Mouse (Mus musculus) neural tube, embryonic 11.5 days (tissue): ENCODE data around the gene Cerkl. TPM values are rescaled to one million over a fixed set of nuclear protein-coding genes. Genes with fewer than 3 reads are reported as not detected.

Experiments
- ATAC-seq: fragments of 200-750 bp; cut with Nextera tagmentation; 2 replicates; pipeline ENCODE4 v1.8.0; 2017; ENCODE audit warnings: moderate number of reproducible peaks, mild to moderate bottlenecking, moderate TSS enrichment, moderate library complexity; ENCODE audit not compliant: insufficient read depth, low FRiP score, low TSS enrichment
- DNase-seq: peaks from one replicate; pipeline ENCODE4 v3.0.0-alpha.2; 2015; ENCODE audit warnings: low spot score
- H3K27ac ChIP-seq: fragments of 300-500 bp; sonication (generic); 2 replicates; pipeline ENCODE4 v1.5.1; 2014; ENCODE audit warnings: low read depth, mild to moderate bottlenecking, low read length
- H3K27me3 ChIP-seq: fragments of 300-500 bp; sonication (generic); 2 replicates; pipeline ENCODE4 v1.6.1; 2014; ENCODE audit warnings: mild to moderate bottlenecking, low read length, mixed read lengths; ENCODE audit not compliant: control insufficient read depth, insufficient read depth
- H3K36me3 ChIP-seq: fragments of 300-500 bp; sonication (generic); 2 replicates; pipeline ENCODE4 v1.6.1; 2014; ENCODE audit warnings: mild to moderate bottlenecking, low read length, moderate library complexity, mixed read lengths; ENCODE audit not compliant: control insufficient read depth, insufficient read depth
- H3K4me1 ChIP-seq: fragments of 300-500 bp; sonication (generic); 2 replicates; pipeline ENCODE4 v1.6.1; 2014; ENCODE audit warnings: low read length, mixed read lengths; ENCODE audit not compliant: control insufficient read depth, insufficient read depth
- H3K4me2 ChIP-seq: fragments of 300-500 bp; sonication (generic); 2 replicates; pipeline ENCODE4 v1.6.1; 2014; ENCODE audit warnings: low read depth, mild to moderate bottlenecking, moderate library complexity
- H3K4me3 ChIP-seq: fragments of 300-500 bp; sonication (generic); 2 replicates; pipeline ENCODE4 v1.5.1; 2014; ENCODE audit warnings: low read depth, low read length
- H3K9ac ChIP-seq: fragments of 300-500 bp; sonication (generic); 2 replicates; pipeline ENCODE4 v1.6.1; 2014; ENCODE audit warnings: mild to moderate bottlenecking, low read length
- H3K9me3 ChIP-seq: fragments of 300-500 bp; sonication (generic); 2 replicates; pipeline ENCODE4 v1.6.1; 2016; ENCODE audit warnings: low read length; ENCODE audit not compliant: control insufficient read depth
- WGBS: fragments of 180-500 bp; shearing (Covaris S2); extraction: QIAGEN DNeasy Blood & Tissue Kit; methylation state at CpG from one replicate; pipeline ENCODE4 v1.1.7; 2014; 5-methylcytosine and 5-hydroxymethylcytosine counted together
- polyA plus RNA-seq: library from polyadenylated mRNA; unstranded; fragments of >200 nt; fragmentation: Nextera tagmentation; extraction: Ambion mirVana; gene quantifications from 2 replicates; pipeline ENCODE4 v1.2.1, GENCODE M21; 2014

Gene Cerkl
- polyA plus RNA-seq, 1 experiment from 2014 or later, result 6.2 TPM

- no peak overlapping the region for H3K9ac ChIP-seq
- H3K36me3 ChIP-seq, result no peaks in the 10 kb centered on the region
- no peak overlapping the region for H3K4me3 ChIP-seq
- no peak for DNase-seq
- 87% methylated on average over 3 of the region's 3 CpGs for WGBS
- no peaks in the 10 kb centered on the region for H3K27me3 ChIP-seq
- no peak overlapping the region for H3K4me2 ChIP-seq
- no peak for ATAC-seq
- no peaks in the 10 kb centered on the region for H3K9me3 ChIP-seq
- no peaks in the 10 kb centered on the region for H3K4me1 ChIP-seq
- H3K27ac ChIP-seq, result no peak overlapping the region
Observed at GRCm38 (mm10) chr2:79357835-79358234, 98.8 kb downstream of the Cerkl start.

DNA sequence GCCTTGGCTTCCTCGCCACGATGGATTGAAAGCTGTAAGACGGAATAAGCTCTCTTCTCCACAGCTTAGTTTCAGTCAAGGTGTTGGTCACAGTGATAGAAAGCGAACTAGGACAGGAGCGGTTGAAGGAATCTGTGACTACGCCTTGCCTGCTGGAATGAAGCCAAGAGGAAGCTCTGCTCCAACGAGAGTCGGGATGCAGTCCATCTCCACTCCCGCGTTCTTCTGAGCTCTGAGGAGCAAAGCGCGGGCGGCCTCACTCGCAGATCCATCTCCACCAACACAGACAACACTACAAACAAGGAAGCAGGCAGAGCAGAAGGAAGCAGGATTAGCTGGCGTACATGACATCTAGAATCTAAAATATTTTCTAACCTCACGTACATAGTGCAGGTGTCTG is 101.8 kb downstream of the Cerkl start:
- DNase-seq, result no peak
- Histone ChIP-seq H3K36me3 (no peaks in the 10 kb centered on the region), H3K4me1 (no peaks in the 10 kb centered on the region), H3K27me3 (no peaks in the 10 kb centered on the region), H3K27ac (no peak overlapping the region), H3K9me3 (no peaks in the 10 kb centered on the region), H3K9ac (no peak overlapping the region), H3K4me2 (no peak overlapping the region), H3K4me3 (no peak overlapping the region)
- no peak for ATAC-seq
- WGBS, result 94% methylated on average over 16 of the region's 16 CpGs

GRCm38 (mm10) chr2:79352100-79352802 is 104.3 kb downstream of the Cerkl start:
- no peak for ATAC-seq
- Histone ChIP-seq H3K4me2 (no peak overlapping the region), H3K4me3 (no peak overlapping the region), H3K9me3 (no peaks in the 10 kb centered on the region), H3K27me3 (no peaks in the 10 kb centered on the region), H3K36me3 (no peaks in the 10 kb centered on the region), H3K9ac (no peak overlapping the region), H3K27ac (no peak overlapping the region), H3K4me1 (no peaks in the 10 kb centered on the region)
- whole genome bisulfite sequencing, result 76% methylated on average over 4 of the region's 4 CpGs
- no peak for DNase-seq

DNA sequence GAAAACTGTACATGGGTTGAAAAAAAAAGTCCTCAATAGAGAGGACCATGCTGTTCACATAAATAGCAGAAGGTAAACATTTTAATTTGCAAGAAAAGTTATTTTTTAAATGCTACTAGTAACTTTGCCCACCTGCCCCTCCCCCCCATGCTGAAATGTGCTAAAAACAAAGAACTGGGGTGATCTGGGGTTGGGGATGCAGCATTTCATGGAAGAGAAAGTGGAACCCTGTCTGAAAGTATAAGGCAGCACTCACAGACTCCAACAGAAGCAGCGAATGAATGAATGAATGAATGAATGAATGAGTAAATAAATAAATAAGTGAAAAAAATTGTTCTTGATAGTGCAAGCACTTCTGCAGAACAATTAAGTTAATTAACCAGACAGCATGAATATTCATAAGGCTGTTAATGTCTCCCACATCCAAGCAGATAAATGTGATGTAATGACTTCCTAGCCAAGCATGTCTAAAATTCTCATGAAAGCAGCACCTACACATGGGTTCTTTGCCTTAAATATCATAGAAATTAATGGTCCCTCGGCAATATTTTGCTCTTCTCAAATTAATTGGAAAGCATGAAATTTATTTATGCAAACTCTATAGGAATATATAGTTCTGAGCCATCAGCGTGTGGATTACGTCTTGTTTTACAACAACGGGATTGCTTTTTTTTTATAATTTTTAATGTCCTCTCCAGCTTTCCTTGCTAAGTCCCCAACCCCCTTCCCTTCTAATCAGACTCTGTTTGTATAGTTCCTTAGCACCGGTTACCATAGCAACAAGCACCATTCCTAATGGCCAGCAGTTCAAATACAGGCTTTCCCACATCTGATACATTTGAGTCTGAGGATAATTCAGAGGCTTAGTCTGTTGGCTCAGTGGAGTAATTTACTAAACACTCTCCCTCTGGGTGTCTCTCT is 105.1 kb downstream of the Cerkl start:
- 79% methylated on average over 6 of the region's 6 CpGs for WGBS
- H3K36me3 ChIP-seq, result no peaks in the 10 kb centered on the region
- H3K4me2 ChIP-seq, result no peak overlapping the region
- H3K27ac ChIP-seq, result no peak overlapping the region
- H3K9me3 ChIP-seq, result no peaks in the 10 kb centered on the region
- no peak for DNase-seq
- H3K4me3 ChIP-seq, result no peak overlapping the region
- no peaks in the 10 kb centered on the region for H3K27me3 ChIP-seq
- no peak overlapping the region for H3K9ac ChIP-seq
- H3K4me1 ChIP-seq, result no peaks in the 10 kb centered on the region
- peak; percentile 31; the same call in 1 of the 2 replicates for ATAC-seq

GRCm38 (mm10) chr2:79343115-79343514 is 113.5 kb downstream of the Cerkl start:
- WGBS, result 93% methylated on average over 8 of the region's 8 CpGs

GRCm38 (mm10) chr2:79339003-79339402 is 117.6 kb downstream of the Cerkl start:
- Histone ChIP-seq H3K9ac (no peak overlapping the region), H3K36me3 (no peaks in the 10 kb centered on the region), H3K9me3 (no peaks in the 10 kb centered on the region), H3K27me3 (no peaks in the 10 kb centered on the region), H3K27ac (no peak overlapping the region), H3K4me3 (no peak overlapping the region), H3K4me2 (no peak overlapping the region), H3K4me1 (no peaks in the 10 kb centered on the region)
- 74% methylated on average over 1 of the region's 1 CpGs for WGBS
- ATAC-seq, result no peak
- no peak for DNase-seq

More at GRCm38 (mm10) chr2:79343115-79343514, 113.5 kb downstream of the Cerkl start:
- Histone ChIP-seq H3K9ac (no peak overlapping the region), H3K36me3 (no peaks in the 10 kb centered on the region), H3K4me1 (no peaks in the 10 kb centered on the region), H3K27ac (no peak overlapping the region), H3K27me3 (no peaks in the 10 kb centered on the region), H3K4me3 (no peak overlapping the region), H3K9me3 (no peaks in the 10 kb centered on the region), H3K4me2 (no peak overlapping the region)
- ATAC-seq, result no peak
- no peak for DNase-seq

DNA sequence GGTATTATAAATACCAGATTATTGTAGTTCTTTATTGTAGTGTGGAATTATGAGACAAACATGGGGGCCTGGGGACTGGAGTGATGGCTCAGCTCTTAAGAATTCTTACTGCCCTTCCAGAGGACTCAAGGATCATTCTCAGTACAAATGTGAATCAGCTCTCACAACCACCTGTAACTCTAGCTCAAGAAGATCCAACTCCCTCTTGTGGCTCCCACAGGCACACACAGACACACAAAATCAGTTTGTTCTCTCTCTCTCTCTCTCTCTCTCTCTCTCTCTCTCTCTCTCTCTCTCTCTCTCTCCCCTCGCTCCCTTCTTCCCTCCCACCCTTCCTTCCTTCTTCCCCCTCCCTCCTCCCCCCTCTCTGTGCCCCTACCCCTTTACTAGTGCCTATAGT is 120.4 kb downstream of the Cerkl start:
- Histone ChIP-seq H3K27me3 (no peaks in the 10 kb centered on the region), H3K4me3 (no peak overlapping the region), H3K9me3 (no peaks in the 10 kb centered on the region), H3K9ac (no peak overlapping the region), H3K27ac (no peak overlapping the region), H3K4me2 (no peak overlapping the region), H3K36me3 (no peaks in the 10 kb centered on the region), H3K4me1 (no peaks in the 10 kb centered on the region)
- ATAC-seq (no peak), DNase-seq (no peak)
- 40% methylated on average over 1 of the region's 1 CpGs for WGBS

DNA sequence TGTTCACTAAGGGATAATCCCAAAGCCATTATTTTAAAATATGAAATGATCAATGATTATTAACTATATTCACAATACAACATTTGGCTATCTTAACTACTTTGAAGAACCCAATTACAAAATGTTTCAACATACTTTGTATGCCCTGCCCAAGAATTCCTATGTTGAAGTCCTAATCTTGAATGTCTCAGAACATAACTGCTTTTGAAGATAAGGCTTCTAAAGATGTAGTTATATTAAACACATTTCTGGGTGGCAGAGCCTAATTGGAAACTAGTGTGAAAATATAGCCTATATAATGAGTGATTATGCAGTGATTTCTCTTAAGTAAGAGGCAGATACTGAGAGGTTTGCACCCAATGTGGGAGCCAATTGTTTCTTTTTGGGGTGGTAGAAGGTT is 121.9 kb downstream of the Cerkl start:
- no peaks in the 10 kb centered on the region for H3K36me3 ChIP-seq
- no peak overlapping the region for H3K27ac ChIP-seq
- H3K4me1 ChIP-seq, result no peaks in the 10 kb centered on the region
- H3K9ac ChIP-seq, result no peak overlapping the region
- no peak overlapping the region for H3K4me2 ChIP-seq
- no peaks in the 10 kb centered on the region for H3K9me3 ChIP-seq
- ATAC-seq (no peak), DNase-seq (no peak)
- H3K4me3 ChIP-seq, result no peak overlapping the region
- H3K27me3 ChIP-seq, result no peaks in the 10 kb centered on the region

GRCm38 (mm10) chr2:79328079-79328478 is 128.5 kb downstream of the Cerkl start:
- Histone ChIP-seq H3K27ac (no peak overlapping the region), H3K4me1 (no peaks in the 10 kb centered on the region), H3K4me2 (no peak overlapping the region), H3K9me3 (no peaks in the 10 kb centered on the region), H3K9ac (no peak overlapping the region), H3K27me3 (no peaks in the 10 kb centered on the region), H3K4me3 (no peak overlapping the region), H3K36me3 (no peaks in the 10 kb centered on the region)
- WGBS, result 62% methylated on average over 2 of the region's 2 CpGs
- ATAC-seq (no peak), DNase-seq (no peak)
